Mouse (Mus musculus): Measurements from ENCODE around the gene Entpd6. TPM values are rescaled to one million over a fixed set of nuclear protein-coding genes. Genes with fewer than 3 reads are reported as not detected.

The Entpd6 gene
- total and polyA plus RNA-seq, 2 experiments from 2014 or later: 17.3 to 25.8 TPM

GRCm38 (mm10) chr2:150761476-150761875 is 12.6 kb downstream of the Entpd6 start:
- 84% methylated on average over 7 of the region's 7 CpGs for WGBS
- H3K4me3 ChIP-seq (ENCODE audit: low read depth, low read length): no peak overlapping the region
- DNase-seq (ENCODE audit: low spot score): no peak
- no peaks in the 10 kb centered on the region for H3K27me3 ChIP-seq (ENCODE audit: control insufficient read depth, insufficient read depth, low read length)
- no peak for TF ChIP-seq EP300 (IDR thresholded peaks at IDR 0.05; ENCODE audit: low read depth)
- no peak for ATAC-seq (ENCODE audit: insufficient read depth, low read depth)
- no peak overlapping the region for H3K27ac ChIP-seq (ENCODE audit: low read depth)
- H3K4me1 ChIP-seq (ENCODE audit: control insufficient read depth, insufficient read depth): peaks cover 10% of the 10 kb centered on the region
- no peak overlapping the region for H3K4me2 ChIP-seq (ENCODE audit: low read depth, low read length)
- peaks cover 62% of the 10 kb centered on the region for H3K36me3 ChIP-seq (replicated peaks; ENCODE audit: control insufficient read depth, insufficient read depth, low read length)
- H3K9ac ChIP-seq (replicated peaks; ENCODE audit: low read depth, low read length): no peak overlapping the region
- H3K9me3 ChIP-seq (replicated peaks; ENCODE audit: control insufficient read depth, low read length): no peaks in the 10 kb centered on the region

- no peak overlapping the region for H3K4me2 ChIP-seq (ENCODE audit: low read depth, low read length)
- no peak for DNase-seq (ENCODE audit: low spot score)
- H3K9ac ChIP-seq (replicated peaks; ENCODE audit: low read depth, low read length): no peak overlapping the region
- H3K4me1 ChIP-seq (ENCODE audit: control insufficient read depth, insufficient read depth): peaks cover 33% of the 10 kb centered on the region
- H3K9me3 ChIP-seq (replicated peaks; ENCODE audit: control insufficient read depth, low read length): no peaks in the 10 kb centered on the region
- ATAC-seq (ENCODE audit: insufficient read depth, low read depth): no peak
- H3K4me3 ChIP-seq (ENCODE audit: low read depth, low read length): no peak overlapping the region
- no peak for TF ChIP-seq CTCF (IDR thresholded peaks at IDR 0.05; ENCODE audit: low read depth)
- TF ChIP-seq EP300 (IDR thresholded peaks at IDR 0.05; ENCODE audit: low read depth): no peak
- WGBS: 26% methylated on average over 2 of the region's 2 CpGs
- peak overlapping the region; percentile 72 for H3K27ac ChIP-seq (ENCODE audit: low read depth)
- peaks cover 34% of the 10 kb centered on the region for H3K36me3 ChIP-seq (replicated peaks; ENCODE audit: control insufficient read depth, insufficient read depth, low read length)
- no peaks in the 10 kb centered on the region for H3K27me3 ChIP-seq (ENCODE audit: control insufficient read depth, insufficient read depth, low read length)
Measured at GRCm38 (mm10) chr2:150765619-150766018, 16.8 kb downstream of the Entpd6 start.

DNA sequence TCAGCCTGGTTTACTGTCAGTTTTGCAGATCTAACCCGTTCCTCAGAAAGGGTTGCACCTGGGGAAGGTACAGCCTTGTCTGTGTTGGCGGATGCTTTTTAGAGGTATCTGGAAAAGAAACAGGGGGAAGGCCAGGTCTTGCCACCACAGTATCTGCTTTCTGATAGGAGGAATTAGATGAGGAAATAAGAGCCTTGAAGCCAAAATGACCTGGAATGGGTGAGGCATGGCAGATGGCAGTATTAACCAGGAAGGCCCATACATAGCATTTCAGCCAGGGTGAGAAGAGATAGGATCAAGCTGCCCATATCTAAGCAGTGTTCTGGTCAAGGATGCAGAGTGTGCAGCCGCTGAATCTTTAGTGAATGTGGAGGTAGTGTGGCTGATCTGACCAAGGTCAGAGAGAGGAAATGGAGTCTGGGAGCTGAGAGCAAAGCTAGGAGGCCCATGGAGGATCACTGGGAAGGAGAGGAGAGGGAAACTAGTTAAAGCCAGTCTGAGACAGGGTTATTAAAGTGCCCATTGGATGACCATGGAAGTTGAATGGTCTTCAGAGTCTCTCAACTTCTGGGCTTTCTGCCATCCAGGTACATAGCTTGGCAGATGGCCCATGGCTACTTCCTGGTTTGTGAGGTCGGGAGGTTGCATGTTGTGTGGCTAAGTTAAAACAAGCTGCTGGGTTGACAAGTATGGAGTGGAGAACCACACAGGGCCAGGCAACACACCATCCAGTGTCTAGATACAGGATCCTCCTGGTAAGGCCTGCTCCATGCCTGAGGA is 17.4 kb downstream of the Entpd6 start:
- Histone ChIP-seq H3K4me1 (ENCODE audit: control insufficient read depth, insufficient read depth) (peaks cover 38% of the 10 kb centered on the region), H3K27me3 (ENCODE audit: control insufficient read depth, insufficient read depth, low read length) (no peaks in the 10 kb centered on the region), H3K4me3 (ENCODE audit: low read depth, low read length) (no peak overlapping the region), H3K4me2 (ENCODE audit: low read depth, low read length) (no peak overlapping the region), H3K9ac (replicated peaks; ENCODE audit: low read depth, low read length) (no peak overlapping the region), H3K27ac (ENCODE audit: low read depth) (peak overlapping the region; percentile 72), H3K36me3 (replicated peaks; ENCODE audit: control insufficient read depth, insufficient read depth, low read length) (peaks cover 27% of the 10 kb centered on the region), H3K9me3 (replicated peaks; ENCODE audit: control insufficient read depth, low read length) (no peaks in the 10 kb centered on the region)
- no peak for DNase-seq (ENCODE audit: low spot score)
- TF ChIP-seq CTCF (IDR thresholded peaks at IDR 0.05; ENCODE audit: low read depth) (no peak), EP300 (IDR thresholded peaks at IDR 0.05; ENCODE audit: low read depth) (no peak)
- 58% methylated on average over 4 of the region's 4 CpGs for WGBS
- ATAC-seq (ENCODE audit: insufficient read depth, low read depth): no peak

DNA sequence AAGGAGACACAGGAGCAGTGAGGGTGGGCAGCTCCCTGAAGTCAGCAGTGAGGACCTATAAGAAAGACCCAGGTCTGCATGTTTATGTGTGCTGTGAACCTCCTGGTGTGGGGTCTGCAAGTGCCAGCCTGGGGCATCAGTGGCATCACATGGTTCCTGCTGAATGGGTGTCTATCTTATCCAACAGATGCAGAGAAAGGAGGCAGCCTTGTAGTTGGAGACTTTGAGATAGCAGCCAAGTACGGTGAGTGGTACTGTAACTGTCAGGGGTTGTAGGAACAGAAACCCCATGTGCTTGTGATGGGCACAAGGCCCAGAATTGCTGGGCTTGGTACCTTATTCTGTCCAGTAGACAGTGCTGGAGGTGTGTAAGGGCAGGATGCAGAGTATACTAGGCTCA is 19.8 kb downstream of the Entpd6 start:
- Histone ChIP-seq H3K4me1 (ENCODE audit: control insufficient read depth, insufficient read depth) (peaks cover 51% of the 10 kb centered on the region), H3K27me3 (ENCODE audit: control insufficient read depth, insufficient read depth, low read length) (no peaks in the 10 kb centered on the region), H3K4me2 (ENCODE audit: low read depth, low read length) (no peak overlapping the region), H3K4me3 (ENCODE audit: low read depth, low read length) (no peak overlapping the region), H3K9ac (replicated peaks; ENCODE audit: low read depth, low read length) (no peak overlapping the region), H3K9me3 (replicated peaks; ENCODE audit: control insufficient read depth, low read length) (no peaks in the 10 kb centered on the region), H3K27ac (ENCODE audit: low read depth) (peak overlapping the region; percentile 95), H3K36me3 (replicated peaks; ENCODE audit: control insufficient read depth, insufficient read depth, low read length) (peaks cover 7% of the 10 kb centered on the region; the same call in 1 of the 2 replicates)
- TF ChIP-seq EP300 (IDR thresholded peaks at IDR 0.05; ENCODE audit: low read depth) (no peak), CTCF (IDR thresholded peaks at IDR 0.05; ENCODE audit: low read depth) (no peak)
- WGBS: 35% methylated on average over 1 of the region's 1 CpGs
- DNase-seq (ENCODE audit: low spot score): no peak
- ATAC-seq (ENCODE audit: insufficient read depth, low read depth): no peak

DNA sequence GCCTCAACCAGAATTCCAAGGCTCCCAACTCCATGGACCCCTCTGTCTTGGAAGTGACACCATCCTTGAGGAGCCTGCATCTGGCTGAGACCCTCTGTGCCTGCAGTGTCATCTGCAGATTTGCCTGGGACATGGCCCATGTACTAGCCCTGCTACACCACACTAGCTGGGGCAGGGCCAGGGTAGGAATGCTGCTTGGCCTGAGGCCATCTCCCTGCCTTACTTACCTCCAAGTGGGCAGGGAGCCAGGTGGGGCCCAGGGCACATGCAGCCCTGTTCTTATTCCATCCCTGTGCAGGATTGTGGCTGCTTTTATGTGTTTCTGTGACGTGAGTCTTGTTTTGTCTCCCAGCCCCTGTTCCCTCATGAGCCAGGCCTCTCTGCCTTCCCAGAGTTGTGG is 21.9 kb downstream of the Entpd6 start:
- Histone ChIP-seq H3K9ac (replicated peaks; ENCODE audit: low read depth, low read length) (peak overlapping the region; percentile 10; the same call in 1 of the 2 replicates), H3K36me3 (replicated peaks; ENCODE audit: control insufficient read depth, insufficient read depth, low read length) (no peaks in the 10 kb centered on the region), H3K4me3 (ENCODE audit: low read depth, low read length) (no peak overlapping the region), H3K4me1 (ENCODE audit: control insufficient read depth, insufficient read depth) (peaks cover 53% of the 10 kb centered on the region), H3K9me3 (replicated peaks; ENCODE audit: control insufficient read depth, low read length) (no peaks in the 10 kb centered on the region), H3K27ac (ENCODE audit: low read depth) (peak overlapping the region; percentile 95), H3K27me3 (ENCODE audit: control insufficient read depth, insufficient read depth, low read length) (no peaks in the 10 kb centered on the region), H3K4me2 (ENCODE audit: low read depth, low read length) (no peak overlapping the region)
- ATAC-seq (ENCODE audit: insufficient read depth, low read depth): peak; percentile 76
- WGBS: 10% methylated on average over 1 of the region's 1 CpGs
- peak; percentile 83 for DNase-seq (ENCODE audit: low spot score)
- TF ChIP-seq CTCF (IDR thresholded peaks at IDR 0.05; ENCODE audit: low read depth) (no peak), EP300 (IDR thresholded peaks at IDR 0.05; ENCODE audit: low read depth) (peak; percentile 58; the same call in 1 of the 2 replicates)

DNA sequence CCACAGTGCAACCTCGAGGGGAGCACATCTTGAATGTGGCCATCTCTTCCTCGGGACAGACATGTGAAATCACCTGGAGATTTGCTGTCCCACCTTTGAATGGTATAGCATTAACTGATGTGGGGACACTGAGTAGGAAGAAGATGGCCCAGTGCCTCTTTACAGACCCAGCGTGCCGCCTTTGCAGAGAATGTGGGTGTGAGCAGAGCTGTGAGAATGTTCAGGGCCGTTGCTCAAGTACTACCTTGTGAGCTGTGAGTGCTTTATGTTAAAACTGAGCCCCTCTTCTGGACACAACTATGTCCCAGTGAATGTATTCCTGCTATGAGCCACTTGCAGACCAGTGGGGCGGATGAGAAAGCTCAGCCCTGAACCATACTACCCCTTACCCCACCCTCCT is 22.3 kb downstream of the Entpd6 start:
- H3K9me3 ChIP-seq (replicated peaks; ENCODE audit: control insufficient read depth, low read length): no peaks in the 10 kb centered on the region
- H3K27me3 ChIP-seq (ENCODE audit: control insufficient read depth, insufficient read depth, low read length): no peaks in the 10 kb centered on the region
- no peak overlapping the region for H3K9ac ChIP-seq (replicated peaks; ENCODE audit: low read depth, low read length)
- TF ChIP-seq CTCF (IDR thresholded peaks at IDR 0.05; ENCODE audit: low read depth): no peak
- TF ChIP-seq EP300 (IDR thresholded peaks at IDR 0.05; ENCODE audit: low read depth): no peak; the same call in 1 of the 2 replicates
- peaks cover 51% of the 10 kb centered on the region for H3K4me1 ChIP-seq (ENCODE audit: control insufficient read depth, insufficient read depth)
- H3K36me3 ChIP-seq (replicated peaks; ENCODE audit: control insufficient read depth, insufficient read depth, low read length): no peaks in the 10 kb centered on the region
- no peak for ATAC-seq (ENCODE audit: insufficient read depth, low read depth)
- H3K4me2 ChIP-seq (ENCODE audit: low read depth, low read length): no peak overlapping the region
- WGBS: 28% methylated on average over 6 of the region's 6 CpGs
- no peak overlapping the region for H3K4me3 ChIP-seq (ENCODE audit: low read depth, low read length)
- H3K27ac ChIP-seq (ENCODE audit: low read depth): peak overlapping the region; percentile 95
- no peak for DNase-seq (ENCODE audit: low spot score)

Measured in heart, postnatal 0 days (tissue).